Mouse (Mus musculus) lung, postnatal 0 days (tissue): ENCODE measurements around the gene Gm11037. TPM values are rescaled to one million over a fixed set of nuclear protein-coding genes. Genes with fewer than 3 reads are reported as not detected.
A peak's percentile ranks its signal among the peaks of the same experiment; 100 is the strongest.

ENCODE experiments used
- ATAC-seq: fragments of 200-750 bp; cut with Nextera tagmentation; 2 replicates; pipeline ENCODE4 v1.8.0; 2017; ENCODE audit warnings: moderate library complexity
- DNase-seq: peaks from one replicate; pipeline ENCODE4 v3.0.0-alpha.2; 2016; ENCODE audit warnings: low spot score
- H3K27ac ChIP-seq: fragments of 300-500 bp; sonication (generic); 2 replicates; pipeline ENCODE4 v1.5.1; 2014; ENCODE audit warnings: antibody characterized with exemption, mild to moderate bottlenecking, low read length, mixed read lengths
- H3K27me3 ChIP-seq: fragments of 300-500 bp; sonication (generic); replicated peaks from 2 replicates; pipeline ENCODE4 v1.6.1; 2014; ENCODE audit warnings: low read length, mixed read lengths; ENCODE audit not compliant: insufficient read depth
- H3K36me3 ChIP-seq: fragments of 300-500 bp; sonication (generic); 2 replicates; pipeline ENCODE4 v1.6.1; 2014; ENCODE audit warnings: low read length, mixed read lengths; ENCODE audit not compliant: insufficient read depth
- H3K4me1 ChIP-seq: fragments of 300-500 bp; sonication (generic); 2 replicates; pipeline ENCODE4 v1.6.1; 2014; ENCODE audit warnings: antibody characterized with exemption, low read depth, low read length, mixed read lengths; ENCODE audit not compliant: insufficient read depth
- H3K4me2 ChIP-seq: fragments of 300-500 bp; sonication (generic); replicated peaks from 2 replicates; pipeline ENCODE4 v1.6.1; 2014; ENCODE audit warnings: low read depth, mild to moderate bottlenecking, low read length, moderate library complexity, mixed read lengths
- H3K4me3 ChIP-seq: fragments of 300-500 bp; sonication (generic); 2 replicates; pipeline ENCODE4 v1.5.1; 2014; ENCODE audit warnings: low read depth, low read length
- H3K9ac ChIP-seq: fragments of 300-500 bp; sonication (generic); replicated peaks from 2 replicates; pipeline ENCODE4 v1.6.1; 2014; ENCODE audit warnings: low read depth, mild to moderate bottlenecking
- H3K9me3 ChIP-seq: fragments of 300-500 bp; sonication (generic); 2 replicates; pipeline ENCODE4 v1.6.1; 2016; ENCODE audit warnings: low read length, mixed read lengths
- CTCF ChIP-seq: IDR thresholded peaks from 2 replicates; pipeline ENCODE4 v1.5.1; 2016; ENCODE audit warnings: antibody characterized with exemption, mild to moderate bottlenecking
- EP300 ChIP-seq: IDR thresholded peaks from 2 replicates; pipeline ENCODE4 v1.6.1; 2016; ENCODE audit warnings: antibody characterized with exemption, mild to moderate bottlenecking, control low read depth
- WGBS: fragments of 180-500 bp; shearing (Covaris S2); extraction: QIAGEN DNeasy Blood & Tissue Kit; methylation state at CpG from one replicate; pipeline ENCODE4 v1.1.7; 2014; 5-methylcytosine and 5-hydroxymethylcytosine counted together
- polyA plus RNA-seq: library from polyadenylated mRNA; unstranded; fragments of >200 nt; fragmentation: Nextera tagmentation; extraction: Ambion mirVana; gene quantifications from 2 replicates; pipeline ENCODE4 v1.2.1, GENCODE M21; 2015

Gm11037 gene
- polyA plus RNA-seq, 1 experiment from 2014 or later, result not detected

- Histone ChIP-seq H3K4me1 (no peaks in the 10 kb centered on the region), H3K36me3 (0 out of 2 replicates have a peak, but pooled peaks cover 3% of the 10 kb centered on the region), H3K4me3 (no peak overlapping the region), H3K27ac (no peak overlapping the region), H3K9ac (no peak overlapping the region), H3K9me3 (no peaks in the 10 kb centered on the region), H3K27me3 (0 out of 2 replicates have a peak, but pooled peaks cover 5% of the 10 kb centered on the region), H3K4me2 (no peak overlapping the region)
- DNase-seq (no peak), ATAC-seq (no peak)
- no peak for TF ChIP-seq EP300
- WGBS, result 64% methylated on average over 6 of the region's 6 CpGs
These were observed 34.7 kb downstream of the Gm11037 start for GRCm38 (mm10) chr2:131167984-131168383.

- WGBS, result 55% methylated on average over 1 of the region's 1 CpGs
- no peak overlapping the region for H3K4me3 ChIP-seq
- H3K27me3 ChIP-seq, result 0 out of 2 replicates have a peak, but pooled peaks cover 5% of the 10 kb centered on the region
- ATAC-seq (no peak), DNase-seq (no peak)
- no peak overlapping the region for H3K4me2 ChIP-seq
- no peaks in the 10 kb centered on the region for H3K4me1 ChIP-seq
- 0 out of 2 replicates have a peak, but pooled peaks cover 3% of the 10 kb centered on the region for H3K36me3 ChIP-seq
- no peaks in the 10 kb centered on the region for H3K9me3 ChIP-seq
- H3K9ac ChIP-seq, result no peak overlapping the region
- TF ChIP-seq EP300, result no peak
- TF ChIP-seq CTCF, result no peak
- no peak overlapping the region for H3K27ac ChIP-seq
These were observed 35.6 kb downstream of the Gm11037 start for GRCm38 (mm10) chr2:131168914-131169313.

- Histone ChIP-seq H3K27ac (no peak overlapping the region), H3K4me2 (peak overlapping the region; percentile 34; the same call in 1 of the 2 replicates), H3K4me1 (peaks cover 5% of the 10 kb centered on the region; the same call in 1 of the 2 replicates), H3K4me3 (no peak overlapping the region), H3K9ac (no peak overlapping the region), H3K9me3 (no peaks in the 10 kb centered on the region), H3K27me3 (0 out of 2 replicates have a peak, but pooled peaks cover 5% of the 10 kb centered on the region), H3K36me3 (0 out of 2 replicates have a peak, but pooled peaks cover 3% of the 10 kb centered on the region)
- TF ChIP-seq EP300 (no peak), CTCF (no peak)
- 34% methylated on average over 9 of the region's 9 CpGs for WGBS
- ATAC-seq, result no peak
- no peak for DNase-seq
These were observed 37.6 kb downstream of the Gm11037 start for GRCm38 (mm10) chr2:131170936-131171335.

- TF ChIP-seq CTCF (peak; percentile 38), EP300 (no peak)
- ATAC-seq (peak; percentile 36; the same call in 1 of the 2 replicates), DNase-seq (no peak)
- Histone ChIP-seq H3K9ac (no peak overlapping the region), H3K9me3 (no peaks in the 10 kb centered on the region), H3K4me3 (no peak overlapping the region), H3K36me3 (0 out of 2 replicates have a peak, but pooled peaks cover 3% of the 10 kb centered on the region), H3K27me3 (0 out of 2 replicates have a peak, but pooled peaks cover 5% of the 10 kb centered on the region), H3K27ac (no peak overlapping the region), H3K4me2 (peak overlapping the region; percentile 34), H3K4me1 (peaks cover 5% of the 10 kb centered on the region; the same call in 1 of the 2 replicates)
- 21% methylated on average over 42 of the region's 43 CpGs for WGBS
These were observed 38.3 kb downstream of the Gm11037 start for GRCm38 (mm10) chr2:131171401-131172104.

GRCm38 (mm10) chr2:131172322-131172721 lies 39.0 kb downstream of the Gm11037 start:
- H3K9me3 ChIP-seq, result no peaks in the 10 kb centered on the region
- WGBS, result 62% methylated on average over 9 of the region's 9 CpGs
- no peak overlapping the region for H3K4me2 ChIP-seq
- H3K4me3 ChIP-seq, result no peak overlapping the region
- H3K9ac ChIP-seq, result no peak overlapping the region
- peaks cover 7% of the 10 kb centered on the region; the same call in 1 of the 2 replicates for H3K4me1 ChIP-seq
- ATAC-seq, result no peak
- H3K36me3 ChIP-seq, result 0 out of 2 replicates have a peak, but pooled peaks cover 3% of the 10 kb centered on the region
- TF ChIP-seq CTCF (no peak), EP300 (no peak)
- DNase-seq, result no peak
- no peak overlapping the region for H3K27ac ChIP-seq
- 0 out of 2 replicates have a peak, but pooled peaks cover 5% of the 10 kb centered on the region for H3K27me3 ChIP-seq

- no peak overlapping the region; the same call in 1 of the 2 replicates for H3K9ac ChIP-seq
- H3K9me3 ChIP-seq, result no peaks in the 10 kb centered on the region
- TF ChIP-seq CTCF, result no peak
- TF ChIP-seq EP300, result no peak
- 0 out of 2 replicates have a peak, but pooled peaks cover 3% of the 10 kb centered on the region for H3K36me3 ChIP-seq
- peak overlapping the region; percentile 65 for H3K4me2 ChIP-seq
- WGBS, result 5% methylated on average over 11 of the region's 11 CpGs
- H3K4me1 ChIP-seq, result peaks cover 24% of the 10 kb centered on the region
- 0 out of 2 replicates have a peak, but pooled peaks cover 5% of the 10 kb centered on the region for H3K27me3 ChIP-seq
- DNase-seq, result peak; percentile 95
- H3K27ac ChIP-seq, result no peak overlapping the region
- peak; percentile 36 for ATAC-seq
- peak overlapping the region; percentile 35 for H3K4me3 ChIP-seq
These were observed 41.4 kb downstream of the Gm11037 start for GRCm38 (mm10) chr2:131174700-131175099.
